Mouse (Mus musculus) skeletal muscle tissue, adult 2 months (tissue): Measurements from ENCODE around the gene Nfkbiz.
"Not testable (repeated sequence)": the region's sequence is repeated elsewhere in the genome, so short reads cannot be mapped to it uniquely, and the experiment has no call there.

Experiments used
- DNase-seq: peaks from one replicate; pipeline ENCODE4 v3.0.0-alpha.2; 2012; ENCODE audit warnings: low read depth, low spot score

The Nfkbiz gene

DNA sequence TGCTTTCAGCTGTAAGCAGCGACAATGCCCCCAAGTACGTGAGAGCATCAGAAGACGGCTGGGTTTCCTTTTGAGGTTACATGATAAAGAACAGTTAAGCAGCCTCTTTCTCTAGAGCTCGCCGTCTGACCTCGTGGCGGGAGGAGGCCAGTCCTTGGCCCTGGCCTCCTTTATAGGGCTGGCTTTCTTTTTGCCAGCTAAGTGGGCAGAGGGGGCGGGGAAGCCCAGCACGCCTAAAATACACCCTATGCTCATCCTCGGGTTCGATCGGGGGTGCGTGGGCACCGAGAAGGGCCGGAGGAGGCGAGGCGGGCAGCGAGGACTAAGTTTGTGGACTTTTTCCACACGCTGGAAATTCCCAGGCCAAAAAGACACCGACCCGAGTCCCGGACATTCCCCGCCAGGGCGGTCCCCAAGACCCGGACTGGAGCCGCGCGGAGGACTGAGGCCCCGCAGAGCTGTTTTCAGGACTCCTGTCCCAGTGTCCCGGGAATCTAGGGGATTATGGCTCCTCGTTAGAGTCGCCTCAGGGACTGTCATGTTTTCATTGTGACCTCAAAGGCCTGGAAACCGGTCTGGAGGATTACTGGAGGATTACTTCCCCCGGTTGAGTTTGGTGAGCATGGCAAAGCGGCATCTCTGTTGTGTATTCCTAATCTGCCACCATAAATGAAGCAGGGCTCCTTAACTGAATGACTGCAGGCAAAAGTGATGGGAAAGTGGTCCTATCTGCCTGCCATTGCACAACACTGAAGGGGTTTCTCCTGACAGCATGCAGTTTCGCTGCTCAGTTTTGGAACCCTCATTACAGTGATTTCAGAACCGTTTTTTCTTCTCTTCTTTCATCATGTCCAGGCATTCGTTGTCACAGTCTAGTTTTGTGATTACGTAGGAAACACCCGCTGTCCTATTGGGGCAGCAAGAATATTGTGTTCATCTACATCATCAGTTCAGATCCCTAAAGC is at the start of gene Nfkbiz:
Gene Nfkbiz, minus strand, starts transcription at position 390 of the 965 bp plus-strand sequence.
- DNase-seq, result peak; percentile 67

GRCm38 (mm10) chr16:55887814-55888583 is 49.3 kb upstream of the Nfkbiz start:
- DNase-seq, result no peak

GRCm38 (mm10) chr16:55884246-55884645 is 45.5 kb upstream of the Nfkbiz start:
- DNase-seq, result no peak

- no peak for DNase-seq
Measured at GRCm38 (mm10) chr16:55876025-55876424, 37.3 kb upstream of the Nfkbiz start.

GRCm38 (mm10) chr16:55863832-55864231 is 25.1 kb upstream of the Nfkbiz start:
- no peak for DNase-seq

DNA sequence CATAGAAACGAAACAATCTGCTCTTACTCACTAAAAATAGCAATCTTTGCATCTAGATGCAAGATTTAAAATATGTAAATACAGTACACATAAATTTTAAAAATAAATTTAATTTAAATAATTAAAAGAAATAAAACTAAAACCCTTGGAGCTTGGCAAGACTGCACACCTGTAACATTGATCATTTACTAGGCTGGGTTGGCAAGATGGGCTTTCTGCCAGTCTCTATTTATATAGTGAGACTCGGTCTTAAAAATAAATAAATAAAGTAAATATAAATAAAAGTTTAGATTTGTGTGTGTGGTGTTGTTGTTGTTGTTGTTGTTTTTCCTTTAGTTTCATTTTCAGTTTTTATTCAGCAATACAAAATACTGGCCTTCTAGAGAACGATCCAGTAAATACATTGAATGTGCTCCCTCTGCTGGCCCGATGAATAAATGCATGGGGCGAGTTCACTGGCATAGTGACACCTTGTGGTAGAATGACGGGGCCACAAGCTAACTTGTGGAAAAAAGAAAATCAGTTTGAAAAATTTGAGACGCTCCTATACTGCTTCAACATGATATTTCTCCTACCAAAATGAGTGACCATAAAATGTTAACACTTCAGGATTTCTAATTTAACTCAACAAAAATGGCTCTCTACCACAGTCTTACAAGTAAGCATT is 24.6 kb upstream of the Nfkbiz start:
- peak; percentile 67 for DNase-seq

- DNase-seq, result no peak
Measured at GRCm38 (mm10) chr16:55861104-55861503, 22.4 kb upstream of the Nfkbiz start.

- not testable (repeated sequence) for DNase-seq
Measured at GRCm38 (mm10) chr16:55859421-55859820, 20.7 kb upstream of the Nfkbiz start.

GRCm38 (mm10) chr16:55858465-55858864 is 19.8 kb upstream of the Nfkbiz start:
- peak; percentile 22 for DNase-seq

DNA sequence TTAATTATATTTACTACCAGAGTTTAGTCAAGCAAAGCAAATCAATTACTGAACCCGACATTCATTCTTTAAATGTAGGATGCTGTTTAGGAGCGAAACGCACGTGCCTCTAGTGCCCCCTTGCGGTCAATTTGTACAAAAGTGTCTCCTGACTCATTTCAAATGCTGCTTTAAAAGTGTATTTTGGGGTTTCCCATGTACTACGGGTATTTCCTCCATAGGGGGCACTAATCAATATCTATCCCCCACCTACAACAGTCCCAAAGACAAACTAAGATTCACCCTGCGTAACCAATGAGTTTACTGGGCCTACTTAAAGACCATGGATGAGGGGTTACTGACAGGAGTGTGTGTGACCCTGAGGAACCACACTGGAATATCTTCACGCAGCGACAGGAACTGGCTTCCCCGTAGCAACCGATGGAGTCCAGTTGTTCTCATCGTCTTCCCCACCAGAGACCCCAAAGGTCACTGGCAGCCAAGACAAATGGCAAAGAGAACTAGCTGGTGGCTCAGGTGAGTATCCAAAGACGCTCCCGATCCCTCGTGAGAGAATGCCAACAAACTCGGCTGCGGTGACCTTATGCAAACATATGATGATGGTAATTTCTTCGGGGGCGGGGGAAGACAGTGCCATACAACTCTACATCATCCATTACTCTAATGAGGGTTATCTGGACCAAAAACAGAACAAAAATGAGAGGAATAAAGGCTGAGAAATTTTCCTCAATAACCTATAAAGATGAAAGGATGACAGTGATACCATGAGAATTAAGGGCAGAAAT is 14.4 kb upstream of the Nfkbiz start:
- peak; percentile 65 for DNase-seq

DNA sequence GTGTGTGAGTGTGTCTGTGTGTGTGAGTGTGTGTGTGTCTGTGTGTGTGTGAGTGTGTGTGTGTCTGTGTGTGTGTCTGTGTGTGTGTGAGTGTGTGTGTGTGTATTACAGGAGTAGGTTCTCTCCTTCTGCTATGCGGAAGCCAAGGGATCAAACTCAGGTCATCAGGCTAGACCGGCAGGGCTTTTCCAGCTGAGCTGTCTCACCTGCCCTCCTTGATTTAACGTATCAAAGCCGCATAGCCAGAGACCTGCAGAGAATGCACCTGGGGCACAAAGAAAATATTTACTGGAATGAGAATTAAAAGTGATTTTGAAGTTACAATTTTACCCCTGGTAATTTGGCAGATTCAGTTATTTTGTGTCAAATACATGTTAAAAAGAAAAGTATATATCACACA is 13.8 kb upstream of the Nfkbiz start:
- DNase-seq, result no peak

GRCm38 (mm10) chr16:55850485-55850884 is 11.8 kb upstream of the Nfkbiz start:
- DNase-seq, result no peak

- no peak for DNase-seq
Measured at GRCm38 (mm10) chr16:55847679-55848078, 9.0 kb upstream of the Nfkbiz start.

- no peak for DNase-seq
Measured at GRCm38 (mm10) chr16:55844847-55845246, 6.1 kb upstream of the Nfkbiz start.

DNA sequence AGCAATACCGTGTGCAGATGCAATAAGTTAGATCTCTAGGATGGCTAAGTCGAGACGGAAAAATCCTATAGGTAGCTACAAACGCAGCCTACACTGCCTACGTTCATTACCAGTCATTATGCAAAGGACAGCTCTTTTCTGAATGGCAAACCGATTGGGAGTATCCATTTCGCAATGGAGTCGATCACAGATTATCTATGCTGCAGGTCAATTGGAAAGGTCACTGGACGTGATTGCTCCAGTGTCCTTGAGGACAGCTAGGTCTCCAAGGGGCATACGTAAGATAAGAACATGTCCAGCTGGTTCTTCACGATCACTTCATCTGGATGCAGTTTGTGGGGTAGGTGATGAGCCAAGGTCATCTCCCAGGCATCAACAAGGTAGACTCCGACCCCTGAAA is 5.2 kb upstream of the Nfkbiz start:
- DNase-seq, result no peak

- DNase-seq, result no peak
Measured at GRCm38 (mm10) chr16:55843134-55843533, 4.4 kb upstream of the Nfkbiz start.

DNA sequence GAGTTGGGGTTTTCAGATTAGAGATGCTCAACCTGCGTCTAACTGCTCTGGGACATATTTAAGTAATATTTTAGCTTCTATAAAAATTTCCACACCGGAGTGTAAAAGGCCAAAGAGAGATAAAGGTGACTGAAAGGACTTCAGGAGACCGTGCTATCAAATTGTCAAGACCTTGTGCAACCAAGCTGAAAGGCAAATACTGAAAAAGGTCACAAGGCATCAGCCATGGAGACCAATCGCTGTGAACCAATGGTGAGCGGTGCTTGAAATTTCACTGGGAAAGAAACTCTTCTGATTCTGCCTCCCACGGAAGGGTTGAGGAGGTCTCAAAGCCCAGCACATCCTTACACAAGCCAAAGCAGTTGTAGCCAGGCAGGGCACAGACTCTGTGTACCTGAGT is 2.8 kb upstream of the Nfkbiz start:
- DNase-seq, result no peak

DNA sequence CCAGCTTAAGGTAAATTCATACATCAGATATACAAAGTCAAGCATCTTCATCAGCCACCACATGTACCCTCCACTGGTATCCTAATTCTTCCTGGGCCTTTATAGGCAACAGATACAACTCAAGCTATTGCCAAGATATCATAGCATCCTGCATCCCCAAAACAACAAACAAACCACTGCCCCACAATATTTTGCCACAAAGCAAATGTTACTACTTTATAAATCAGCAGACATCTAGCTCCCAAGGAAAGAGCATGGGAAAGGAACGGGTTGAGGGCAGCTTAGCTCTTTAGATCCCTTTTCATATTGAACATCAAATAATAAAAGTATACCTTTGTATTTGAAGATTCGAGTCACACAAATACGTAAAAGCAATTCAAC is 580 bp downstream of the Nfkbiz start:
- no peak for DNase-seq

GRCm38 (mm10) chr16:55837653-55838052 is 1.0 kb downstream of the Nfkbiz start:
- not testable (repeated sequence) for DNase-seq

GRCm38 (mm10) chr16:55837168-55837567 is 1.5 kb downstream of the Nfkbiz start:
- DNase-seq, result no peak

- DNase-seq, result no peak
Measured at GRCm38 (mm10) chr16:55835798-55836197, 2.9 kb downstream of the Nfkbiz start.
